Mouse (Mus musculus): ENCODE measurements around the gene Ptch2.

- TF ChIP-seq CHD2 (IDR thresholded peaks at IDR 0.05; ENCODE audit: low read depth, low read length) (no peak), MAFK (IDR thresholded peaks at IDR 0.05; ENCODE audit: insufficient read depth, low read depth, low read length) (no peak), ZNF384 (IDR thresholded peaks at IDR 0.05; ENCODE audit: low read depth, low read length) (no peak)
Observed at GRCm38 (mm10) chr4:117109330-117109729, 13.5 kb downstream of the Ptch2 start.
